Mouse (Mus musculus) ES-E14 (cell line): Measurements from ENCODE around the gene Adgrb3. TPM values are rescaled to one million over a fixed set of nuclear protein-coding genes. Genes with fewer than 3 reads are reported as not detected.
A peak's percentile ranks its signal among the peaks of the same experiment; 100 is the strongest.

Experiments
- DNase-seq: peaks from one replicate; pipeline ENCODE4 v3.0.0-alpha.2; 2013; ENCODE audit warnings: low read depth, low spot score
- H3K27ac ChIP-seq: 2 replicates; pipeline ENCODE4 v1.5.1; 2012; ENCODE audit warnings: low read depth, mild to moderate bottlenecking, low read length, moderate library complexity, mixed read lengths; ENCODE audit not compliant: poor library complexity, insufficient read depth, severe bottlenecking
- H3K36me3 ChIP-seq: 2 replicates; pipeline ENCODE4 v1.6.1; 2012; ENCODE audit warnings: mild to moderate bottlenecking, low read length, moderate library complexity, mixed read lengths; ENCODE audit not compliant: control insufficient read depth, poor library complexity, insufficient read depth, severe bottlenecking
- H3K4me1 ChIP-seq, 2 experiments: fragments of 150-350 bp in 1 of 2; sonication (generic) in 1 of 2; 2 replicates each; pipeline ENCODE4 v1.6.1; 2012; ENCODE audit warnings: low read length in 2 of 2, mild to moderate bottlenecking in 1 of 2, mixed read lengths in 1 of 2; ENCODE audit not compliant: control insufficient read depth in 2 of 2, insufficient read depth in 2 of 2, poor library complexity in 1 of 2
- H3K4me3 ChIP-seq, 2 experiments: fragments of 150-350 bp in 1 of 2; sonication (generic) in 1 of 2; 2 replicates each; pipeline ENCODE4 v1.5.1; 2012; ENCODE audit warnings: low read length in 2 of 2, low read depth in 1 of 2, mild to moderate bottlenecking in 1 of 2, mixed read lengths in 1 of 2; ENCODE audit not compliant: insufficient read depth in 1 of 2, poor library complexity in 1 of 2, severe bottlenecking in 1 of 2
- H3K9ac ChIP-seq: 2 replicates; pipeline ENCODE4 v1.6.1; 2012; ENCODE audit warnings: low read depth, mild to moderate bottlenecking, low read length, mixed read lengths; ENCODE audit not compliant: poor library complexity, insufficient read depth, severe bottlenecking
- H3K9me3 ChIP-seq: fragments of 150-350 bp; sonication (generic); 2 replicates; pipeline ENCODE4 v1.6.1; 2012; ENCODE audit warnings: low read depth, mild to moderate bottlenecking, low read length; ENCODE audit not compliant: control insufficient read depth, insufficient read depth
- CHD2 ChIP-seq: IDR thresholded peaks from 2 replicates; pipeline ENCODE4 v1.6.1; 2014; ENCODE audit warnings: mild to moderate bottlenecking, low read depth, low read length, inconsistent platforms
- HCFC1 ChIP-seq: IDR thresholded peaks from 2 replicates; pipeline ENCODE4 v1.6.1; 2012; ENCODE audit warnings: low read length, inconsistent platforms, borderline replicate concordance; ENCODE audit not compliant: insufficient read depth
- MAFK ChIP-seq: IDR thresholded peaks from 2 replicates; pipeline ENCODE4 v1.6.1; 2014; ENCODE audit warnings: mild to moderate bottlenecking, low read depth, low read length, inconsistent platforms; ENCODE audit not compliant: insufficient read depth
- ZC3H11A ChIP-seq: IDR thresholded peaks from 2 replicates; pipeline ENCODE4 v1.6.1; 2012; ENCODE audit warnings: low read depth, mild to moderate bottlenecking, inconsistent platforms, low read length, borderline replicate concordance
- ZNF384 ChIP-seq: IDR thresholded peaks from 2 replicates; pipeline ENCODE4 v1.6.1; 2012; ENCODE audit warnings: low read depth, low read length, inconsistent platforms
- in situ Hi-C, 2 experiments: fragments of 600-800 bp; cut with MboI; formaldehyde crosslinking; loops; one replicate each; pipeline ENCODE4 v1.15.1; 2025; ENCODE audit warnings: low sequenced_read_pairs in 2 of 2, inconsistent platforms in 1 of 2; ENCODE audit not compliant: unreplicated experiment in 2 of 2
- total RNA-seq: library from RNA; depleted of rRNA; stranded (reverse); fragments of 300-350 nt; gene quantifications from 2 replicates; pipeline ENCODE4 v1.2.3, GENCODE M21; 2012

Adgrb3 gene
- total RNA-seq, 1 experiment = 0.27 TPM

- TF ChIP-seq HCFC1 (no peak), ZNF384 (no peak), CHD2 (no peak), MAFK (no peak), ZC3H11A (no peak)
- no peak overlapping the region for H3K4me3 ChIP-seq
Observed at GRCm38 (mm10) chr1:25711474-25711873, 118.0 kb downstream of the Adgrb3 start.

DNA sequence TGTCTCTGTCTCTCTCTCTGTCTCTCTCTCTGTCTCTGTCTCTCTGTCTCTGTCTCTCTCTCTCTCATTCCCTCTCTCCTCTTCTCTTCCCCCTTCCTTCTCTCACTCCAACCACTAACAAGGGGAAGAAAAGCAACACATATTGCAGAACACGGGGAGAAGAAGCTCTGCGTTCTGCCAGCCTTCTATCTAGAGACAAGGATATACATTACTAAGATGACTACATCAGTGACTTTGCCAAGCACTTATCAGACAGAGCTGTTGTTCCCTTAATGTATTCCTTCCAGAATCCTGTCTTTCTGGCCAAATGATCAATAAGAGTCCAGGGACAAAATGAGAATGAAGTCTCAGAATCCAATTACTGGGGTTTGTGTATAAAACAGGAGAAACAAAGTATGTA lies 123.2 kb downstream of the Adgrb3 start:
- in situ Hi-C loops = no loop called here
- no peaks in the 10 kb centered on the region for H3K9me3 ChIP-seq
- no peaks in the 10 kb centered on the region for H3K36me3 ChIP-seq
- no peak overlapping the region for H3K27ac ChIP-seq
- no peak for DNase-seq
- H3K4me3 ChIP-seq = no peak overlapping the region
- TF ChIP-seq CHD2 (no peak), HCFC1 (no peak), ZC3H11A (no peak), ZNF384 (no peak), MAFK (no peak)
- no peak overlapping the region for H3K9ac ChIP-seq
- H3K4me1 ChIP-seq = no peaks in the 10 kb centered on the region

More at GRCm38 (mm10) chr1:25711474-25711873, 118.0 kb downstream of the Adgrb3 start:
- Histone ChIP-seq H3K9ac (no peak overlapping the region), H3K9me3 (no peaks in the 10 kb centered on the region), H3K4me1 (no peaks in the 10 kb centered on the region), H3K36me3 (no peaks in the 10 kb centered on the region), H3K27ac (no peak overlapping the region)
- DNase-seq = no peak
- in situ Hi-C loops = no loop called here

GRCm38 (mm10) chr1:25698702-25699250 lies 130.7 kb downstream of the Adgrb3 start:
- Histone ChIP-seq H3K4me1 (no peaks in the 10 kb centered on the region), H3K27ac (no peak overlapping the region), H3K4me3 (no peak overlapping the region), H3K9ac (no peak overlapping the region), H3K36me3 (no peaks in the 10 kb centered on the region), H3K9me3 (no peaks in the 10 kb centered on the region)
- in situ Hi-C loops = no loop called here
- no peak for TF ChIP-seq ZC3H11A
- TF ChIP-seq ZNF384 = no peak
- TF ChIP-seq CHD2 = no peak
- TF ChIP-seq MAFK = no peak
- TF ChIP-seq HCFC1 = no peak
- DNase-seq = no peak

- H3K4me3 ChIP-seq = no peak overlapping the region
- in situ Hi-C loops = no loop called here
- DNase-seq = no peak
Observed at GRCm38 (mm10) chr1:25697179-25697578, 132.3 kb downstream of the Adgrb3 start.

DNA sequence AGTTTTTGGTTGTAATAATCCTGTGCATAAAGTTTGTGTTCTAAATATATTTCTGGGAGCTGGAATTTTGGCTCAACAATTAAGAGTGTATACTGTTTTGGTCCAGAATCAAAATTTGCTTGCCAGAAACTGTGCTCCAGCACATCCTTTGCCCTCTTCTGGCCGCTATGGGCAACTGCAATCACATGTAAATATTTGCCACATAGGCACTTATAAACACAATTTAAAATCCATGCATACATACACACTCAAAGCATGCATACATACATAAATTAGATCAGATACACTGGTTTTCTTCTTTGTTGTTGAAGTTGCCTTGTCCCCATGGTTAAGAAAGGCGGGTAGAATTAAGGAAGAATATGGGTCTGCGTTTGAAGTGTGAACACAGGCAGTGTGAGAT lies 132.7 kb downstream of the Adgrb3 start:
- TF ChIP-seq ZC3H11A = no peak
- peak; percentile 51; the same call in 1 of the 2 replicates for TF ChIP-seq MAFK
- Histone ChIP-seq H3K9ac (no peak overlapping the region), H3K4me1 (no peaks in the 10 kb centered on the region), H3K36me3 (no peaks in the 10 kb centered on the region), H3K4me3 (no peak overlapping the region), H3K27ac (no peak overlapping the region), H3K9me3 (no peaks in the 10 kb centered on the region)
- DNase-seq = peak; percentile 4
- in situ Hi-C loops = no loop called here

More at GRCm38 (mm10) chr1:25697179-25697578, 132.3 kb downstream of the Adgrb3 start:
- TF ChIP-seq ZC3H11A (no peak), CHD2 (no peak), ZNF384 (no peak)
- Histone ChIP-seq H3K9ac (no peak overlapping the region), H3K9me3 (no peaks in the 10 kb centered on the region), H3K4me1 (no peaks in the 10 kb centered on the region), H3K36me3 (no peaks in the 10 kb centered on the region), H3K27ac (no peak overlapping the region)
